Mouse (Mus musculus): ENCODE results near the gene Pigx.

Pigx gene

GRCm38 (mm10) chr16:32062226-32062625 lies 37.3 kb downstream of the Pigx start:
- DNase-seq (ENCODE audit: low read depth in 2 of 2, low spot score in 2 of 2): no peak

DNA sequence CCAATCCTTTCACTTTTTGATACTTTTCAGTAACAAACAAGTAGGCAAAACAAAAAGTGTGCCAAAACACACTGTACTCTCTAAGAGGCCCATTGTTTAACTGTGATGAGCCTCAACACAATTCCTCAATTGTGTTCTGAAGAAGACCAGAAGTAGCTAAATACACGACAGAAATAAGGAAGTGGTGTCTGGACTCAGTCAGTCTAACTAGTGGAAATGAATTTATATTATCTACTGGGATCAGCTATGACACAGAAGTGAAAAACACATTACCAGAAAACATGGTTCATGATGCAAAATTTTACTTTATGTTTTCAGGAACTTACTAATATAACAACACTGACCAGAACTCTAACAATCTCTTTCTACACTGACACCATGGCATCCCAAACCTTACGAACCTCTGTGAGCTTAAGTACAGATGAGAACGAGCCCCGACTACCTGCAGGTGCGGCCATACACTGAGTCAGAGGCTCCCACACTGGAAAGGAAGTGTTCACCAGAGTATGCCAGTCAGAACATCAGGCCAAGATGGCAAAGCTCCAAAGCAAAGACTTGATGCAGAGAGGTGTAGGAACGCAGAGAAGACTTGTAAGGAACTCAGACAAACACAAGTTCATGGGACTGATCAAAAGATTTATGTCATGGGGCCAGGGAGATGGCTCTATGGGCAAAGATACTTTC lies 39.6 kb downstream of the Pigx start:
- DNase-seq (ENCODE audit: low read depth in 2 of 2, low spot score in 2 of 2): no peak

DNA sequence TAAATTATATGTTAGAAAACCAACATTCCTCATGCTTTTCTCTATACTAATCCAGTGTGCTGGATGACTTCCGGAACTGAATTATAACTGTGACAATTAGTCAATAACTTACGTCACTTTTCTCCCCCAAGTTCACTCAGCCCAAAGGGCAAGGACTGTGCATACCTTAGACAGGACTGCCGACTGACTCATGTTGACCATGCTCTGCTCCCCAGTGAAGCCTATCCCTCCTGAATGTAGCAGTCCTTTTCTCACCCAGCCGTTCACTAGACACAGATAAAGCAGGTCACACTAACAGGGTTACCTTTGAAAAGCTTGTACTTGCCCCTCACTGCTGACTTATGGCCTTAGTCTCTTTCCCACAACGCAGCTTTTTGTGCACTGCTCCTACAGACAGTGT lies 40.7 kb downstream of the Pigx start:
- no peak for DNase-seq (ENCODE audit: low read depth in 2 of 2, low spot score in 2 of 2)

- no peak for DNase-seq (ENCODE audit: low read depth in 2 of 2, low spot score in 2 of 2)
These were observed 57.2 kb downstream of the Pigx start for GRCm38 (mm10) chr16:32042367-32042766.

All from CD8-positive naive resting alpha-beta T cell, adult 2 months (primary cell).